Mouse (Mus musculus): ENCODE data around the gene Aire. TPM values are rescaled to one million over a fixed set of nuclear protein-coding genes. Genes with fewer than 3 reads are reported as not detected.

Aire gene
- 0.15 and 0.21 TPM in 2 replicates for polyA plus RNA-seq (2016; fragmentation: Nextera tagmentation; extraction: Ambion mirVana)

DNA sequence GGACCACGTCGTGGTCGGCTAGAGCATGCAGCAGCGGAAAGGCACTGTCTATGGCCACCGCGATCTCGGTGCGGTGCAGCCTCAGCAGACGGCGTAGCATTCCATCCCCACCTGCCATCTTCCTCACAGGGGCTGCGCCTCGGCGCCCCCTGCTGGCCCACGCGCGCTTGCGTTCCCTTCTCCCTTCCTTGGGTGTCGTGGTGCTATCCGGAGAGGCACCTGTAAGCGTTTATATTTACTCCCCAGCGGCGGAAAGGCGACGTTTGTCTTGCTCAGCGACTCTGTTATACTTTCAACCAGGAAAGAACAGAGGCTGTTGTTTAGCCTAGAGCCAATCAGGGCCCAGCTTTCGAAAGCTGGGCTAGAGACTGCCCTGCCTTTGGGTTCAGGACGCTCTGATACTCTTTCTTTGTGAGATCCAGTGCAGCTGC is at the start of gene Aire:
TSS of gene Aire (minus strand) at position 205 of the 431 bp plus-strand sequence.
- Histone ChIP-seq H3K27me3 (ENCODE audit: low read depth, poor library complexity, severe bottlenecking) (peaks cover 23% of the 10 kb centered on the region), H3K27ac (peak within 1 kb of the TSS; percentile 64), H3K36me3 (no peaks in the 10 kb centered on the region), H3K4me1 (peaks cover 25% of the 10 kb centered on the region), H3K9me3 (replicated peaks) (no peaks in the 10 kb centered on the region), H3K4me3 (peak within 1 kb of the TSS; percentile 32)
- peak; percentile 80 for DNase-seq (ENCODE audit: low spot score)
- 3% methylated on average over 27 of the region's 27 CpGs for WGBS

DNA sequence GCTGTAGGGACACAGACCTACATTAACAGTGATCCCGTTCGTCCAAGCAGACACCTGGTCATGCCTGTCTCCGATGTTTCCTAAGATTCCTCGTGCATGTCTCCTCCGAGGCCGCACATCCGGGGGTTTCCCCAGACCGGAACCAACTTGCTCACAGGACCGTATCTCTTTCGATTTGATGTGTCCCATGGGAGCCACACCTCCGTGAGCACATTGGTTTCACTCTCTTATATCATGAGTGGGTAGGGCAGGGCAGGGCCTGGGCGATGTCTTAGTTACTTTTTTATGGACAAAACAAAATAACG is 49.3 kb upstream of the Aire start:
- H3K4me3 ChIP-seq, result no peak overlapping the region
- H3K27ac ChIP-seq, result no peak overlapping the region
- no peaks in the 10 kb centered on the region for H3K36me3 ChIP-seq
- no peaks in the 10 kb centered on the region for H3K4me1 ChIP-seq
- WGBS, result 92% methylated on average over 13 of the region's 13 CpGs
- no peaks in the 10 kb centered on the region for H3K27me3 ChIP-seq (ENCODE audit: low read depth, poor library complexity, severe bottlenecking)
- no peak for DNase-seq (ENCODE audit: low spot score)
- H3K9me3 ChIP-seq (replicated peaks), result 0 out of 2 replicates have a peak, but pooled peaks cover 2% of the 10 kb centered on the region

DNA sequence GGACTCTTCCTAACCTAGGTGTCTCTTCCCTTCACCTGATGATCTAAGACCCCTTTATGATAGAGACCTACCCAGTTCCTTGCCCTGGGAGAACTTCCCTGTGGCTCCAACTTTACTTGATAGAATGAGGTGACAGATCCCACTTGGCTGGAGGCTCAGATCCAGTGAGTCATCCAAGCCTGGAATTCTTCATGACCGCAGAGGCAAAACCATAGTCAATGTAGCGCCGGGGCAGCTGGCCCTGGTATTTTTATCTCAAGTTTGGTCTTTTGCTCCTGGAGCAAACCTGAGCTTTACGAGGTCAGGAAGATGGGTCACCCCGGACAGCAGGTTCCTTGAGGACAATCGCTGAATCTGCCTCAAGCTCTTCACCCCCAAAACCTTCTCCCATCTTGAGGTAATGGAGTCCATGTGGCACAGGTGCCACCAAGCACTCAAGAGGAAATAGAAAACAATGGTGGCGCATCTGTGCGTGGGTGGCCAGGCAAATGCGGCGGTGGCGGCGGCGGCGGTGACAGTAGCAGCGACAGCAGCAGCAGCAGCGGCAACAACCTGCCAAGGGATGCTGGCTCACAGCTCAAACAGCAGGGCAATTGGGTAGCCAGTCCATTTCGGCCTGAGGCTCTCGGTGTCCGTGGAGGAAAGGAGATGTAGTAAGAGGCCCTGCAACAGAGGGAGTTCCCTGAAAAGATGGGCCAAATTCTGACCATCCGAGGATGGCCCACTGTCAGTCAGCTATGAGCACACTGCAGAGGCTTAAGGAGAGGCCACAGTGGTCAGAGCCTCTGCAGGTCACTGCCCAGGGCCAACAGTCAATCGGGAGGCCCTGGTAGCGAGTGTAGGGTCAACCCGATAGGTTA is 48.7 kb upstream of the Aire start:
- H3K36me3 ChIP-seq, result no peaks in the 10 kb centered on the region
- no peak overlapping the region for H3K4me3 ChIP-seq
- no peak overlapping the region for H3K27ac ChIP-seq
- no peaks in the 10 kb centered on the region for H3K27me3 ChIP-seq (ENCODE audit: low read depth, poor library complexity, severe bottlenecking)
- no peaks in the 10 kb centered on the region for H3K4me1 ChIP-seq
- DNase-seq (ENCODE audit: low spot score), result no peak
- H3K9me3 ChIP-seq (replicated peaks), result no peaks in the 10 kb centered on the region
- WGBS, result 88% methylated on average over 23 of the region's 23 CpGs

DNA sequence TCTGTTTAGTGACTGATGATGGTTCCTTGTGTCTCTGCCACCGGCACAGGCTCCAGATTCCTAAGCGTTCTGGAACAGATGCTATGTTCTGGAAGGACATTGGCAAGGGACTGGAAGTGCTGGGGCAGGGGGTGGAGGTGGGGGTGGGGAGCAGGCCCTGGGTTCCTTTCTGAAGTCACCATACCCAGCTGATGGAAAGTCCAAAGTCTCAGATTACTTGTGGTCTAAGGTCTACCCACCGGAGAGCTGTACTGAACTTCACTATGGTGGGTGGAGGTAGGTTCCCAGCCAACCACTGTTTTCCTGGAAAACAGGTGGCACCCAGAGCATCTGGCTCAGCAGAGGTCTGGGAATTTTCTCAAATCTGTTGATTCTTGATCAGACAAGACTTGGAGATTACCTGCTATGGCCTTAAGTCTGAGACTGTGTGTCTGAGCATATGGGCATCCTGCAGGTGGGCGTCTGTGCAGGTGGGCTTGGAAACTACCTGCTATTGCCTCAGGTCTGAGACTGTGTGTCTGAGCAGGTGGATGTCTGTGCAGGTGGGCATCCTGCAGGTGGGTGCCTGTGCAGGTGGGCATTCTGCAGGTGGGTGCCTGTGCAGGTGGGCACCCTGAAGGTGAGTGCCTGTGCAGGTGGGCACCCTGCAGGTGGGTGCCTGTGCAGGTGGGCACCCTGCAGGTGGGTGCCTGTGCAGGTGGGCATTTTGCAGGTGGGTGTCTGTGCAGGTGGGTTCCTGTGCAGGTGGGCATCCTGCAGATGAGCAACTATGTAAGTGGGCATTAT is 47.5 kb upstream of the Aire start:
- no peak overlapping the region for H3K27ac ChIP-seq
- H3K27me3 ChIP-seq (ENCODE audit: low read depth, poor library complexity, severe bottlenecking), result no peaks in the 10 kb centered on the region
- H3K9me3 ChIP-seq (replicated peaks), result no peaks in the 10 kb centered on the region
- 85% methylated on average over 4 of the region's 4 CpGs for WGBS
- H3K4me3 ChIP-seq, result no peak overlapping the region
- DNase-seq (ENCODE audit: low spot score), result no peak
- no peaks in the 10 kb centered on the region for H3K36me3 ChIP-seq
- H3K4me1 ChIP-seq, result no peaks in the 10 kb centered on the region

GRCm38 (mm10) chr10:78090246-78090645 is 46.8 kb upstream of the Aire start:
- H3K4me3 ChIP-seq, result no peak overlapping the region
- WGBS, result 61% methylated on average over 6 of the region's 6 CpGs
- no peaks in the 10 kb centered on the region for H3K9me3 ChIP-seq (replicated peaks)
- no peak for DNase-seq (ENCODE audit: low spot score)
- H3K27ac ChIP-seq, result no peak overlapping the region
- no peaks in the 10 kb centered on the region for H3K4me1 ChIP-seq
- H3K36me3 ChIP-seq, result no peaks in the 10 kb centered on the region
- H3K27me3 ChIP-seq (ENCODE audit: low read depth, poor library complexity, severe bottlenecking), result no peaks in the 10 kb centered on the region

- DNase-seq (ENCODE audit: low spot score), result no peak
- Histone ChIP-seq H3K36me3 (no peaks in the 10 kb centered on the region), H3K4me3 (no peak overlapping the region), H3K27me3 (ENCODE audit: low read depth, poor library complexity, severe bottlenecking) (no peaks in the 10 kb centered on the region), H3K27ac (no peak overlapping the region), H3K9me3 (replicated peaks) (no peaks in the 10 kb centered on the region), H3K4me1 (0 out of 2 replicates have a peak, but pooled peaks cover 2% of the 10 kb centered on the region)
- 90% methylated on average over 6 of the region's 6 CpGs for WGBS
These were observed 43.7 kb upstream of the Aire start for GRCm38 (mm10) chr10:78087101-78087511.

DNA sequence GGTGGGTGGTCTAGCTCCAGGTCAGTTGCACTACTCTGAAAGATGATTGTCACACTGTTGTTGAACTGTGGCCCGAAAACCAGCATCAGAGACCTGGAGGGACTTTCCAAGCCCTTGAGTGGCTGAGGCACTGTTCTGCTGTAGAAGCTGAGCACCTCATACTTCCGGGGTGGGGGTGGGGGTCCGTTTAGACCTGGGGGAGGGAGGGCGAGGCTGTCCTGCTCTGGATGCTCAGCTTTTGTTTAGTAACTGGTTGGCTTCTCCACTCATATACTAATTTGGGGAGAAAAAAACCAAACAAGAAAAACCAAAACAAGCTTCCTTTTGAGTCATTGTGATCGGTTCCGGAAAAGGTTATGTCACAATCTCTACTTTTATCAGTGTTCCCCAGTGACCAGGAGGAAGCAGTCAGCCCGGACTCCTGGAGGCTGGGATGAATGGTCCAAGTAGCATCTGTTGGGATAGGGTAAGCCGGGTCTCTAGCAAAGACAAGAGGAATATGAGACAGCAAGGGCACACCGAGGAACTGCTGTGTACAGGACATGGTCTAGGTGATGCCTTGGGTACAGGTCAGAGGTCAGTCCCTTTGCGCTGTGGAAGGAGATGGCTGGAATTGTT is 43.1 kb upstream of the Aire start:
- 90% methylated on average over 10 of the region's 10 CpGs for WGBS

DNA sequence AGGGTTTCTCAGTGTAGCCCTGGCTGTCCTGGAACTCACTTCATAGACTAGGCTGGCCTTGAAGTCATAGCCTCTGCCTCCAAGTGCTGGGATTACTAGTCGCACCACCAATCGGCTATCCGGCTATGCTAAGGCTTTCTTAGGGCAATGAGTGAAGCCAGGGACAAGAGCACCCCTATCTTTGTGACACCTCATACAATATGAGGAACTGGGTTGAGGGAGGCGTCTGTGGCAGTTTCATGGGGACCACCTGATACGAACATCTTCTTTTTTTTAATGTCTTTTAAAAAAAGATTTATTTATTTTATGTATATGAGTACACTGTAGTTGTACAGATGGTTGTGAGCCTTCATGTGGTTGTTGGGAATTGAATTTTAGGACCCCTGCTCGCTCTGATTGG is 42.3 kb upstream of the Aire start:
- Histone ChIP-seq H3K36me3 (no peaks in the 10 kb centered on the region), H3K9me3 (replicated peaks) (no peaks in the 10 kb centered on the region), H3K27me3 (ENCODE audit: low read depth, poor library complexity, severe bottlenecking) (no peaks in the 10 kb centered on the region), H3K4me3 (no peak overlapping the region), H3K27ac (no peak overlapping the region), H3K4me1 (0 out of 2 replicates have a peak, but pooled peaks cover 2% of the 10 kb centered on the region)
- 93% methylated on average over 6 of the region's 6 CpGs for WGBS
- no peak for DNase-seq (ENCODE audit: low spot score)

More for the DNA sequence above, 43.1 kb upstream of the Aire start:
- H3K27me3 ChIP-seq (ENCODE audit: low read depth, poor library complexity, severe bottlenecking), result no peaks in the 10 kb centered on the region
- H3K4me1 ChIP-seq, result 0 out of 2 replicates have a peak, but pooled peaks cover 2% of the 10 kb centered on the region
- no peak overlapping the region for H3K27ac ChIP-seq
- no peak for DNase-seq (ENCODE audit: low spot score)
- no peaks in the 10 kb centered on the region for H3K9me3 ChIP-seq (replicated peaks)
- H3K4me3 ChIP-seq, result no peak overlapping the region
- no peaks in the 10 kb centered on the region for H3K36me3 ChIP-seq

DNA sequence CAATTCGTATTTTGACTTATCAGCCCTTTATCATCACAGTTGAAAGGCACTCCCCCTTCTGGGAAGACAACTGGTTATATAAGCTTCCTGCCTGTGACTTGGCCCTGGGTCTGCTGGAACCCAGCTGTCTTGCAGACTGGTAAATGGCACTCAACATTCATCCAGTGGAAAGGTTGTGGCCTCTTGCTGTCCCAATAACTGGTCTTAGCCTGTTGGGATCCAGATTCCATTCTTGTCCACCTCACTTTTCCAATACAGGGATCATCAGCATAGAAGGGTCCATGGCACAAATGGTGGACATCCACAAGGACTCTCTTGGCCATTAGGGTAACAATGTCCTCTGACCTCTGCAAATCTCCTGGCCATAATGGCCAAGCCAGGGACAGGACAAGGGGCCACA is 40.7 kb upstream of the Aire start:
- H3K4me3 ChIP-seq, result no peak overlapping the region
- 74% methylated on average over 1 of the region's 1 CpGs for WGBS
- no peaks in the 10 kb centered on the region for H3K27me3 ChIP-seq (ENCODE audit: low read depth, poor library complexity, severe bottlenecking)
- DNase-seq (ENCODE audit: low spot score), result no peak
- H3K4me1 ChIP-seq, result peaks cover 5% of the 10 kb centered on the region; the same call in 1 of the 2 replicates
- no peak overlapping the region for H3K27ac ChIP-seq
- H3K36me3 ChIP-seq, result no peaks in the 10 kb centered on the region
- H3K9me3 ChIP-seq (replicated peaks), result no peaks in the 10 kb centered on the region

DNA sequence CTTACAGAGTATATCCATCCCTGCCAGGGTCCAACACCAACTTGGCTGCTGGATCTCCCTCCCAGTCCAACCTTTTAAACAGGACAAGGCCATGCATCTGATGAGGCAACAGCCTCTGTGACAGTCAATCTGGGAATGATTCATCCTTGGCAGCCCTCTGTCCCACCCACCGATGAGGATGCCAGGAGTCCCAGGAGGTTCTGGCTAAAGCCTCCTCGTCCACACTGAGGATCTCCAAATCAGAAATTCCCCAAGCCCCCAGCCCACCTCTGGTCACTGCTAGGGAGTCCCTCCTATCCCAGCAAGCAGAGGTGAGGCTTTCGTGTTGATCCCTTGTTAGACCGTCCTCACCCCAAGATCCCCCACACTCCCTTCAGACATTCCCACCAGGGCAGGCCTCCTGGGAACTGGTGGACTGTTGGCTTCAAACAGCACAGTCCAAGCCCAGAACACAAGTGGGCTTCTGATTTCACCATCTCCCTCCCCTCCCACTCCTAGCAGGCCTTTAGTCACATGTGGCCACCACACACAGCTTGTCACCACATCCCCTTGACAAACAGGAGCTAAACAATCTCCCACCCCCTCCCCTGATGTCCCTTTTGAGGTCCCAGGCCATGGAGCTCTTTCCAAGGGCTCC is 36.7 kb upstream of the Aire start:
- no peaks in the 10 kb centered on the region for H3K36me3 ChIP-seq
- H3K9me3 ChIP-seq (replicated peaks), result no peaks in the 10 kb centered on the region
- WGBS, result 89% methylated on average over 4 of the region's 4 CpGs
- H3K27ac ChIP-seq, result no peak overlapping the region
- H3K4me3 ChIP-seq, result no peak overlapping the region
- peaks cover 5% of the 10 kb centered on the region; the same call in 1 of the 2 replicates for H3K4me1 ChIP-seq
- DNase-seq (ENCODE audit: low spot score), result no peak
- no peaks in the 10 kb centered on the region for H3K27me3 ChIP-seq (ENCODE audit: low read depth, poor library complexity, severe bottlenecking)

- H3K27me3 ChIP-seq (ENCODE audit: low read depth, poor library complexity, severe bottlenecking), result no peaks in the 10 kb centered on the region
- no peak overlapping the region for H3K27ac ChIP-seq
- WGBS, result 82% methylated on average over 5 of the region's 5 CpGs
- no peak for DNase-seq (ENCODE audit: low spot score)
- H3K9me3 ChIP-seq (replicated peaks), result no peaks in the 10 kb centered on the region
- H3K4me3 ChIP-seq, result no peak overlapping the region
- peaks cover 3% of the 10 kb centered on the region; the same call in 1 of the 2 replicates for H3K4me1 ChIP-seq
- no peaks in the 10 kb centered on the region for H3K36me3 ChIP-seq
These were observed 34.9 kb upstream of the Aire start for GRCm38 (mm10) chr10:78078276-78078675.

DNA sequence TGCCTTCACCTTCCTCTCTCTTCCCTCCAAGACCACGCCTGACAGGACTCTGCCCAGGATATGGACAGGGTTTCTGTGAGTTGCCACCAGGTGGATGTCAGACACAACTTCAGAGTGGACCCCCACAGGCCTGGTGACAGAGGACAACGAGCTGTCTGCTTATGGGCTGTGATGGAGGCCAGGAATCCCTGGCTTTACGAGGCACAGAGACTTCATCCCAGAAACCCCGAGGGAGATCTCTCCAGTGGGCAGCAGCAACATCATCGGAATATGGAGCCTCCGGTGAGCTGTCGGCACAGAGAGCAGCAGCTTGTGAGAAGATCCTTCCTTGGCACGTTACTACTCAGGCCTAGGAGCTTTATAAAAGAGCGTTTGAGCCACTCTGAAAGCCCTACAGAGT is 34.5 kb upstream of the Aire start:
- 85% methylated on average over 9 of the region's 9 CpGs for WGBS
- no peaks in the 10 kb centered on the region for H3K27me3 ChIP-seq (ENCODE audit: low read depth, poor library complexity, severe bottlenecking)
- DNase-seq (ENCODE audit: low spot score), result no peak
- H3K9me3 ChIP-seq (replicated peaks), result no peaks in the 10 kb centered on the region
- H3K36me3 ChIP-seq, result no peaks in the 10 kb centered on the region
- H3K27ac ChIP-seq, result no peak overlapping the region
- peaks cover 3% of the 10 kb centered on the region; the same call in 1 of the 2 replicates for H3K4me1 ChIP-seq
- no peak overlapping the region for H3K4me3 ChIP-seq

All from limb, embryonic 10.5 days (tissue).